Mouse (Mus musculus) A20 (cell line): ENCODE measurements around the gene Pid1.
"Not testable (repeated sequence)": the region's sequence is repeated elsewhere in the genome, so short reads cannot be mapped to it uniquely, and the experiment has no call there.

Experiments used
- DNase-seq: peaks from one replicate; pipeline ENCODE4 v3.0.0-alpha.2; 2011; ENCODE audit warnings: low read depth, low spot score

Gene Pid1

DNA sequence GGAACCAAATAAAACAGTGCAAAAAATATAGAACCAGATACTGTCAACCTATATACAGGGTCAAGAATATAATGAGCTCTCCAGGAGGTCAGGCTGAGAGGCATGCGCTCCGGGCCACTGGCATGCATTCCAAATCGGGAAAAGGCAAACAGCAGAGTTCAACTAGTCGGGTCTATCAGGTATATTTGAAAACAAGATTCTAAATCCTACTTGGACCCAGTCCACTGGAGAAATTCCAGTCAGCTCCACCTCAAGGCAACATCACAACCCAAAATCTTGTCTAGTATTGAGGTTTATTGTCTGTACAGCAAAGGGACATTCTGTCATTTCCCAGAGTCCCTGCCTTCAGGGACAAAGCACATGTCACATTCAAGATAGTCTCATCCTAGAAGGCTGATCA lies 91.0 kb downstream of the Pid1 start:
- no peak for DNase-seq

DNA sequence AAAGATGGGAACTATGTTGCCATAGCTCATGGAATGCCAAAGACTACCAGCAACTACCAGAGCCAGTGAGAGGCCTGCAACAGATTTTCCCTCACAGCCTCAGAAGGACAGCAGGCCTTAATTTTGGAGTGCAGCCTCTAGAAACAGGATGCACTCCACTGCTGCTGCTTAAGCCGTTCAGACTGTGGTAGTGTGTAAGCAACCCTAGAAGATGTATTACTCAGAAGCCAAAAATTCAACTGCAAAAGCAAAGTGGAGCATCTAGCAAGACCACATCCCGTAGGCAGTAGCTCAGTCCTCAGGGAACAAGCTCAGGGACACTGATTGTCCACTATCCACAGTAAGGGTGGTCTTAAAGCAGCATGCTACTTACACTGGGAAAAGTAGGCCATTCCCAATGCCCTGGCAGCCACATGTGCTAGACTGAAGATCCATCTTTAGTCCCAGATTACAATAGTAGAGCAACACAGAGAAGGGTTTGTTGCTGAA lies 92.2 kb downstream of the Pid1 start:
- DNase-seq = no peak

DNA sequence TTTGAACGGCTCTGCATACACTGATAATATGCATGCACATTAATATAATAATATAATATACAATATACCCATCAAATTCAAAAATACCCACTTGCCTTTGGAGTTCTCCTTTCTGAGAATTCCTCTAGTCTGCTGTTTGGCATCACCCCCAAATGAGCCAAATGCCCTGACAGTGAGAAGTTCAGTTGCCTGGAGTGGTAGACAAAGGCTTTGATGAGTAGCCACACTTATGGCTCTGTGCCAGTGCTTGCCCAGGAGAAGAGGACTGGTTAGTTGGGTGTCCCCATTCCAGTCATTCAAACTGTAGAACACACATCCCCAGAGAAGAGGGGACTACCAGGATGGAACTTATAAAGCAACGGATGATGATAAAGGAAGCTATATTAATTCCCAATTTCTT lies 106.3 kb downstream of the Pid1 start:
- no peak for DNase-seq

DNA sequence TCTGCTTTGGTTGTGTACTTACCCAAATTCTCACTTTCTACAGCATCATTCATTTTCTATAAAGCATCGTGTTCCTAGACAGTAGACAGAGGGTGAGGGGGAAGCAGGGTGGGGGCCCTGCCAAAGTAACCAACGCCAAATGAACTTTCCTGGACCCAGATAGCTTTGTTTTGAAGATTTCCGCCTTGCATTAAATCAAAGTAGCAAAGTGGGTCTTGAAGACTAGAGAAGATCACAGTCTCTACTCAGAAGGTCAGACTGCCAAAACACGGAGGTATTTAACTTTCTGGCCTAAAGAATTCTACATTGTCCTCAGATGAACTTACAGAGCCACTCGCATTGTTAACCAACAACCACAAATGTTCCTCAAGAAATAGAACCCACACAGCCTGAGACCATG lies 109.6 kb downstream of the Pid1 start:
- no peak for DNase-seq

DNA sequence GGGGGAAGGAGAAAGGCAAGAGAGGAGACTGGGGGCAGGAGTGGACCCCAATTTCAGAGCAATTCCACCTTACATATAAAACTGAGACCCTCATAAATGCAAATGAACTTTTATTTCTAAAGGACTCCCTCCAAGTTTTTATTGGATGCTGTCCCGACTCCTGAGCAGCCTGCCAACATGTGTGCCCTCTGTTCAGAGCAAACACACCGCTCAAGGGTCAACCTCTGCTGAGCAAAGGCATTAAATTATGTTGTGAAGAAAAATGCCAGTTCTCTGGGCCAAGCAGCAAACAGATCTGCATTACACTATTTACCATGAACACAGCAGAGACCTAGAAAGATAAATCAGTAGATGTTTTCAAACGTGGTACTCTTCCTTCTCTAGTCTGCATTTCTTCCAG lies 110.1 kb downstream of the Pid1 start:
- no peak for DNase-seq

DNA sequence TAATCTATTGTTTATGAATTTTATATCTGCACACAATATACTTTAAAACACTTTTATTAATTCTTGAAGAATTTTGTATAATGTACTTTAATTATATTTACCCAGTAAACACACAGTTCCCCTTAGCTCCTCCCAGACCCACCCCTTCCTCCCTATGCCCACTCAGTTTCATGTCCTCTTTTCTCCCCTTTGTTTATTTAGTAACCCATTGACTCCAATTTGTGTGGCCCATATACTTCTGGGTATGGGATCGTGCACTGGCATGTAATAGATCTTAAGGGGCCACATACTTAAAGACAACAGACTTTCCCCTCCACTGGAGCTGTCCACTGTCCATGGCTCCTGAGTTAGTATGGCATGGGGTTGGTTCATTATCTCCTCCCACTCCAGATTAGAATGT lies 112.8 kb downstream of the Pid1 start:
- no peak for DNase-seq

DNA sequence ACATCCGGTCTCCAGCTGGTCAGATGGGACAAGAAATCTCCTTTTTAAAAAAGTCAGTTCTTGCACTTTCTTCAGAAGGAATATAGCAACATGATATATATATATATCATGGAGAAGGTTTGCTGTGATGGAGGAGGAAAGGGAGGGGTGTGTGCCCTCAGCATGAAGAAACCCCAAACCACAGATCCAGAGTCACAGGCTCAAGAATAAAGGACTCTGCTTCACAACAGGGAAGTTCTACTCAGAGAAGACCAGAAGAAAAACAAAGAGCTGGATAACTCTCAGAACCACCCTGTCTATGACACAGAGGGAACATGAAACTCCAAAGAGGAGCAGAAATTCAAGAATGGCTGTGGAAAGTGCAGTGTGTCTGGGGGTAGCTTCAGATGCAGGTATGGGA lies 113.2 kb downstream of the Pid1 start:
- no peak for DNase-seq

DNA sequence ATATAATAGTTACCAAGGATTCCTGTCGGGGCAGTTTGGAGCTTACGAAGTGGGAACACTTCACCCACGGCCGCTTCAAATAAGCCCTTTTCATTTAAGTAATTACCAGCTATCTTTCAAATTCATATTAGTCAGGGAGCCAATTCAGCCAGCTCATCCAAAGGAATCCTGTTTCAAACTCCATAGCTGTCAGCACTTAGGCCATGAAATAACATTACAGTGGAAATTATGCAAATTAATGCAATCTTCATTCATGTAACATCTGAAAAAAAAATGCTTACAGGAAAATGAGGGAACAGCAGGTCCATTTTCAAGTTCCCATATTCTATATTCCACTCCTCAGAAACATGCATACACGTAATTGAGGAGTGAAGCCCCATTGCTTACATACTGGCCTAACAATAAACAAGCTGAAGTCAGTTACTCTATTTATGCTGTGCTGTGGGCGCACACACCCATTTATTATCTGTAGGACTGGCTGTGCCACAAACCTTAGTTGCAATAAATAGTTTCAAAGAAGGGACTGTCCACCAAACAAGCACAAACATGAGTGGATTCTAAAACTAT lies 114.1 kb downstream of the Pid1 start:
- DNase-seq = no peak

DNA sequence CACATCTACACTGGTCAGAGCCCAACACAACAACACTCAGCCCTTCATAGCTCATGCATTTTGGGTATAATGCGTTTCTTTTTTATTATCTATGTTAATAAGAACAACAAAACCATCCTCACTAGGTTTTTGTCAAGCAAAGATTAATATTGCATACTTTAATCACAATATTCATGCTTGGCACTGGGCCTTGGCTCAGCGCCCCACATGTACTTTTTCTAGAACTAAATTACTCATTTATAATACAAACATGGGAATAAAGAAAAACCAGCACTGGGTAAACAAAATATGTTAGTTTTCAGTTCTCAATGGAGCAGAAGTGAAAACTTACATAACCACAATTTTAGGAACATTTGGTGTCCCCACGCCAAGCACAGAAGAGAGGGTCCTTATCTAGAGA lies 116.9 kb downstream of the Pid1 start:
- no peak for DNase-seq

DNA sequence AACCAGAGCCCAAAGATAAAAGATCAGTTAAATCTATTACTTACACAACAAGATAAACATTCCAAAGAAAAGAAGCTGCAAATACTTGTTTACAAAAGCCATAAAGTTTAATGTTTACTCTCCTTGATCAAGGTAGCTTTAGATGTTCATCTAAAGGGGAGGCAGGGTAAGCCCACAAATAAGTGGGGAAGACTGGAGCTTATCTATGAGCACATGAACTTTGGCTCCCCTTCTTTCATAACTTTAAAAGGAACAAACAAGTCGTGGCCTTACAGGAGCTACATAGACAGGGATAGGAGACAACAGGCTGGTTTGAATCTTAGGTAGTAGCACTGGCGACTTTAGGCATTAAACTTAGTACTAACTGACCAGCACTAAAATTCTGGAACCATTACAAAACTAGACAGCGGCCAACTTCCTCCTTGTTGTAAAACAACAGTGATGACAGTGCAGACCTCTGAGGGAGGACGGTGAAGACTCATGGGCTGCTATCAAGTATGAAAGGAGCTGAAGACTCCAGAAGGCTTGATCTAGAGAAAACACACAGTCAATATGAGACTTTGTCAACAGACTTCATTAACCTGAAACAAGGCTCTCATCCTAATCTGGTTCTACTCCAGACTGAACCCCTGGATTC lies 122.7 kb downstream of the Pid1 start:
- DNase-seq = no peak

DNA sequence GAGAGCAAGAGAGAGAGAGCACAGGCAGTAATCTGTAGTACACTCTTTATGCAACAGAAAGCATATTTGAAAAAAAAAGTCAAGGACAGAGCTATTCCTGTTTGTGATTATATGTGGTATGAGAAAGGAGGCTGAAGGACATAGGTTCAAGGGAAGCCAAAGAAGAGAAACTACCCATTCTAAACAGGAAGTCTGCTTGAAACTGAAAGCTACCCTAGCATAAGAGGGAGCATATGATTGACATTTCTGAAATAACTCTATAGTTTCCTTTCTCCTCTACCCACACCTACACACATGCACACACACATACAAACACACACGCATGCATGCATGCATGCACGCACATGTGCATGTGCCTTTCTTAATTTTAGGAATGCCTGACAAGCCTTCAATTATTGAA lies 123.8 kb downstream of the Pid1 start:
- DNase-seq = no peak

DNA sequence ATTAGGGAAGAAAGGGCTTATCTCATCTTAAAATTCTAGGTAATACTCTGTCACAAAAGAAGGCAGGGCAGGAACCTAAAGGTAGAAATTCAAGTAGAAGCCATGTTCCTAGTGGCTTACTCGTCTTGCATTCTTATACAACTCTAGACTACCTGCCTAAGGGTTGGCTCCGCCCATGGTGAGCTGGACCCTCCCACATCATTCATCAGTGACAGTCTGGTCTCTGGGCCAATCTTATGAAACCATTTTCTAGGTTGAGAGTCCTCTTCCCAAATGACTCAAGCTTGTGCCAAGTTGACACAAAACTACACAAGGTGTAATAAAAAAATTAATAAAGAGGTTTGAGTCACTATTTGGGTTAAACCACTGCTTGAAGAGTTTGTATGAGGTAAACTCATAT lies 133.5 kb downstream of the Pid1 start:
- no peak for DNase-seq

DNA sequence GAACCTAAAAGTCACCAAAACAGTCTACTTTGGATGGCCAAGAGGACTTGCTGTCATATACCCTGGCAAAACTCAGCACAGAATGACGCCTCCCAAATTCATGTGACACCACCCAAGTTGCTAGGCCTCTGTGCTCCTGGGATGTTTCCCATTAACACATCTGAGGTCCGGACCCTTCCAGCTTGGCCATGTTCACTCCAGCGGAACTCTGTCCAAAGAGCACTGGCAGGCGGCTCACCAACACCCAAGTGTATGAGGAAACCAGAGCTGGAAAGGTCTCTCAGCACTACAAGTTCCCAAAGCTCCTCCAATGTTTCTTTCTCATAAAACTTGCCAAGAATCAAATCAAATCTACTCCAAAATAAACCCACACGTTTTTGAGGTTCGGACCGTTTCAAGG lies 138.4 kb downstream of the Pid1 start:
- no peak for DNase-seq

DNA sequence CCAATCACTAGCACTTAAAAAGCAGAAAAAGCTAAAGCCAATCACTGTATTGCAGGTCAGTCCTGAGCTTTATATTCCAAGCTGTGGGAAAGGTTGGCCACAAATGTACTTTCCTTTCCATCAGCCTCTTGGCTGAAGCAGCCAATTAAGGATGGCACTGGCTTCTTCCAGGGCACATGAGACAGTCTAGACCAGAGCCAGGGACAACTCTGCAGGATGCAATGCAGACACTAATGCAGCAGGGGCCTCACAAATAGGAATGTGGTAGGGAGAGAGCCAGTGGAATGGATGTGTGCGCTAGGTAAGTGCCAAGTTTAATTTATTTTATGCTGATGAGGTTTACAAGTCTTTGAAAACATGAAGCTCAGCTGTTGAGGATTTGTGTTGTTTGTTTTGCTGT lies 141.9 kb downstream of the Pid1 start:
- no peak for DNase-seq

DNA sequence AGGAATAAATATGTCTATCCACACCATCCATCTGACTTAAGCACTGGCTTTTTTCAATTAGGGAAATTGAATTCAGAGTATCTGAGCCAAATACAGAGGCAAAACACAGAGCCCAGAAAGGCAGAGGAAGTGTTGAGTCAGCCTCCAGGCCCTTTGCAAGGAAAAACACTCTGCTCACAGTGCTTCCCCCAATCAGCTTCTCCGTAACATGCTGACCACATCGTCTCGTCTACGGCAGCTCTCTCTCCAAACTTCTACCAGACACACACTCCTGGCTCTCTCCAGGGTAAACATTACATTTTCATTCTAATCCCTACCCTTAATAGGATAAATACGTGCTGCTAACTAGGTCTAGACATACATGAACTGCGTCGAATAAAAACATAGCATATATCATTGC lies 145.4 kb downstream of the Pid1 start:
- DNase-seq = no peak

DNA sequence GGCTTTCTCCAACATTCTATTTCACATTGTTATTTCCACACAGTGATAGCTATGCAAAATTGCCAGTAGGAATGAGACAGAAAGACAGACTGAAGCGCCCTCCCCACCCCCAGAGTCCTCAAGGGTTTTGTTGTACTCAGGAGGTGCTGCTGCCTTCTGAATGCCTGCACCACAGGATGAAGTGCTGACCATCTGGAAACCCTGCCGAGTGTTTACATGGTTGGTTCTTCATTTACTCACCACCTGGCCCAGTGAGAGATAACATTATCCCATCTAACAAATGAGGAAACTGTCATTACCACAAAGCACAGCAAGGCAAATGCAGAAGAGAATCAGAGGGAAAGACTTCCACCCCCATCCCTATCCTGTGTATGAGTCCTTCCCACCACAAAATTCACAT lies 146.2 kb downstream of the Pid1 start:
- DNase-seq = no peak

DNA sequence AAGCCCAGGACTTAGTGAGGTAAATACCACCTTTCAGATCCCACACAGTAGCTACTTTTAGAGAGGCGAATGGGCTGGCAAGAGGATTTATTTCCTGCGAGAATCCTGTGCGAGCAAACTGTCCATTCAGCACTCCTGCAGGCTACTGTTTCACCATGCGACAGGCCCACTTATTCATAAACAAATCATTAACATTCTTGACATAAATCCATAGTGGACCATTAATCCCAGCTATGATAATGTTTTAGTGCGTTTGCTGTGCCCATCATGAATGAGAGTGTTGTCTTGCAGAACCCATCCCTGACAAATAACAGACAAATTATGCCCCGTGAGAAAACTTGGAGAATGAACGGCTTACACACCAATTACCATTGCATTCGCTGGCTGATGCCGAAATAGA lies 152.5 kb downstream of the Pid1 start:
- no peak for DNase-seq

DNA sequence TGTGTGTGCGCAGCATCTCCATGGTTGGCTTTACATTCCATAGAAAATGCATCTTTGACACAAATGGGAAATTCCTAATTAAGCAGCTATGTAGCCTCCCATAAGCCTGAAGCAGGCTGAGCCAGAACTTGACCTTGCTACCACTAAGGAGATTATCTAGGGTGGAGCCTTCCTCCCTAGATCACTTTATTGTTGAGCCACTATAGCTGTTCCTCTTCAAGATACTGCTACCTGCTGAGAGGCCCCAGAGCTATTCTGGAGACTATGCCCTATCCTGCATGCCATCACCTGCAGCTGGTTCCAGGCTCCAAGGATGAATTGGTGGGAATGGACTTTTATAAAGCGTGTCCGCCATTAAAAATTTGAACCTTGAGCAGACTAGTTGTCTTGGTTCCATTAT lies 158.2 kb downstream of the Pid1 start:
- not testable (repeated sequence) for DNase-seq

DNA sequence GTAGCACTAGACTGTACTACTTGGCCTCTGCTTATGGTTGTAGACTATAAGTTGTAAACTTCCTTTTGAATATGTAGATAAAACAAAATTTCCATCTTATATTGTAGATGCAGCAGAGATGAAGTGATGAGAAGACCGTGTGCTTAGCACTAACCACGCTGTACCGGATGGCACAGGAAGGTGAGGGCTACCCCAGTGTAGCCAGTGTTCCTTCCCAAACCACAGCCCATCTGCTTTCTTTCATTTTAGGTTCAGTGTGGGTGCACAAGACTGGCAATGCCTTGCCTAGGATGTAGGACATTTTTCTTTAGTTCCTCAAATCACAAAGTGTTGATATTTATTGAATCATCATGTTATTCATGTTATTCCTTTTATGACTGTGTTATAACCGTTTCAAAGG lies 160.5 kb downstream of the Pid1 start:
- DNase-seq = no peak

DNA sequence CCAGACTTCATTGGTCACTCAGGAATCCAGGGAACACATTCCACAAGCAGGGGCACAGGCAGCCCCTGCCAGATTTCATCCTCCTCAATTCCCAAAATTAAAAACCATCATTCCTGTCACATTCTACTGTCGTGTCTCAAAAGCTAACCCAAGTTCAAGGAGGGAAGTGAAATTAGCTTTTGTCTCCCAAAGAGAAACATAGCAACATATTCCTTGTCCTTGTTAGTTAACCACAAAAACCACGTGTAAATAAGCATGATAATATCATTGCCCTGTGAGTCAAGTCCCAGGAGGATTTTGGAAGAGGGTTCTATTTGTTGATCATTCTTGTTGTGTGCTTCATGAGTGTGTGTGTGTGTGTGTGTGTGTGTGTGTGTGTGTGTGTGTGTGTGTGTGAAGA lies 164.1 kb downstream of the Pid1 start:
- DNase-seq = no peak

DNA sequence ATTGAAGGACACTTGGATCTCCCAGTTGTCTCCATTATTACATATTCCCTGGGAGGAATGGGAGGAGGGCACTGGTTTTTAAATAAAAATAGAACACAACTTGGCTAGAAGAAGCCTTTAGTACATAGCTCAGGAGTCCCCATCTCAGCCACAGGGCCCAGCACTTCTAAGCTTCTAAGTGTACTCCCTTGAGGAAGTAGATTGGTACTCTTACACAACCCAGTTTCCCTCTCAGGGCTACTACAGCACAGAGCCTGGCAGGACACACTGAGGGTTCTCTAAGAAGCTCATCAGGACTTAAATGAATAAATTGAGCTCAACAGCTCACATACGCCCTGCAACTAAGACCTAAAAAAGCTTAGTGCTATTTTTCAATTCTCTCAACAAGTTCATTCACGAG lies 165.1 kb downstream of the Pid1 start:
- no peak for DNase-seq

DNA sequence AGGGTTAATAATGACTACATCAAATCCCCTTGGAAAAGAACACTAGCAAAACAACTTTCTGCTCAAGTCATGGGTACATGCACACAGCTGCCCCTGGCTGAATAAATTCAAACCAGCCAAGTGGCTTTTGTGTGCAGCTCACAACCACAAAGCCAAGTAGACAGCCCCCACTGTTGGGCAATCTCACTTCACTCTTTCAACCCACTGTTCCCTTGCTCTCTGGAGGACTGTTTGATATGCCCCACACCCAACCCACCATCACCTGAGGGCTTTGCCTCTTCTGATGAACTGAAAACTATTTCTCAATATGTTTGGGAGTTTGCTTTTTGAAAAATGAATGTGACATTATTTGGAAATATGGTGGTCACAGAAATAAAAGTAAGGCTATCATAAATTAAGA lies 171.8 kb downstream of the Pid1 start:
- DNase-seq = no peak

DNA sequence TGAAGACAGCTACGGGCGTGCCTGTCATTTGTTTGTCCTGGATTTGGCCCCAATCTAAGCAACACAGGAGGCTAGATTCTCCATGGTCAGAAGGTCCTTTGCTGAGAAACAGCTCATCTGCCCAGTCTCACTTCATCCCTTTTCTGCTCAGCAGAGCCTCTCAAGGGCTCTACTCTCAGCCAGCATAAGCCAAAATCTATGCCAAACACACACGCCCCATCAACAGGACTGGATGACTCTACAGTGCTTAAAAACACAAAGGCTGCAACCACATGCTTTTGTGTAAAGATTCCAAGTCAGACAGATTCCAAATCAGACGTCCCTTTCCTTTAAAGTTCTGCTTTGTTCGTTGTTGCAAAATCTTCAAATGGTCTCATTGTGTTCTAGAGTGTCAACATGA lies 174.5 kb downstream of the Pid1 start:
- no peak for DNase-seq
